Mouse (Mus musculus) limb, embryonic 12.5 days (tissue): ENCODE results near the gene Dtnbp1. TPM values are rescaled to one million over a fixed set of nuclear protein-coding genes. Genes with fewer than 3 reads are reported as not detected.

Experiments used
- ATAC-seq: fragments of 200-750 bp; cut with Nextera tagmentation; 2 replicates; pipeline ENCODE4 v1.8.0; 2017; ENCODE audit warnings: low read depth, moderate TSS enrichment; ENCODE audit not compliant: insufficient number of reproducible peaks, insufficient read depth, low FRiP score, low TSS enrichment
- H3K27ac ChIP-seq: fragments of 300-500 bp; sonication (generic); 2 replicates; pipeline ENCODE4 v1.5.1; 2016; ENCODE audit warnings: mild to moderate bottlenecking, moderate library complexity
- H3K27me3 ChIP-seq: fragments of 300-500 bp; sonication (generic); 2 replicates; pipeline ENCODE4 v1.6.1; 2016; ENCODE audit warnings: mild to moderate bottlenecking, moderate library complexity
- H3K36me3 ChIP-seq: fragments of 300-500 bp; sonication (generic); 2 replicates; pipeline ENCODE4 v1.6.1; 2016; ENCODE audit warnings: mild to moderate bottlenecking, moderate library complexity
- H3K4me1 ChIP-seq: fragments of 300-500 bp; sonication (generic); replicated peaks from 2 replicates; pipeline ENCODE4 v1.6.1; 2016
- H3K4me2 ChIP-seq: fragments of 300-500 bp; sonication (generic); 2 replicates; pipeline ENCODE4 v1.6.1; 2016; ENCODE audit warnings: mild to moderate bottlenecking, moderate library complexity
- H3K4me3 ChIP-seq: fragments of 300-500 bp; sonication (generic); replicated peaks from 2 replicates; pipeline ENCODE4 v1.5.1; 2016; ENCODE audit warnings: mild to moderate bottlenecking
- H3K9ac ChIP-seq: fragments of 300-500 bp; sonication (generic); replicated peaks from 2 replicates; pipeline ENCODE4 v1.6.1; 2016; ENCODE audit warnings: mild to moderate bottlenecking, moderate library complexity
- H3K9me3 ChIP-seq: fragments of 300-500 bp; sonication (generic); 2 replicates; pipeline ENCODE4 v1.6.1; 2016; ENCODE audit warnings: mild to moderate bottlenecking, moderate library complexity
- WGBS: fragments of 180-500 bp; shearing (Covaris S2); methylation state at CpG from one replicate; pipeline ENCODE4 v1.1.7; 2016; 5-methylcytosine and 5-hydroxymethylcytosine counted together
- polyA plus RNA-seq: library from polyadenylated mRNA; unstranded; fragments of >200 nt; fragmentation: Nextera tagmentation; extraction: Ambion mirVana; gene quantifications from 2 replicates; pipeline ENCODE4 v1.2.1, GENCODE M21; 2016

Dtnbp1 gene
- polyA plus RNA-seq, 1 experiment from 2014 or later = 76.2 TPM

DNA sequence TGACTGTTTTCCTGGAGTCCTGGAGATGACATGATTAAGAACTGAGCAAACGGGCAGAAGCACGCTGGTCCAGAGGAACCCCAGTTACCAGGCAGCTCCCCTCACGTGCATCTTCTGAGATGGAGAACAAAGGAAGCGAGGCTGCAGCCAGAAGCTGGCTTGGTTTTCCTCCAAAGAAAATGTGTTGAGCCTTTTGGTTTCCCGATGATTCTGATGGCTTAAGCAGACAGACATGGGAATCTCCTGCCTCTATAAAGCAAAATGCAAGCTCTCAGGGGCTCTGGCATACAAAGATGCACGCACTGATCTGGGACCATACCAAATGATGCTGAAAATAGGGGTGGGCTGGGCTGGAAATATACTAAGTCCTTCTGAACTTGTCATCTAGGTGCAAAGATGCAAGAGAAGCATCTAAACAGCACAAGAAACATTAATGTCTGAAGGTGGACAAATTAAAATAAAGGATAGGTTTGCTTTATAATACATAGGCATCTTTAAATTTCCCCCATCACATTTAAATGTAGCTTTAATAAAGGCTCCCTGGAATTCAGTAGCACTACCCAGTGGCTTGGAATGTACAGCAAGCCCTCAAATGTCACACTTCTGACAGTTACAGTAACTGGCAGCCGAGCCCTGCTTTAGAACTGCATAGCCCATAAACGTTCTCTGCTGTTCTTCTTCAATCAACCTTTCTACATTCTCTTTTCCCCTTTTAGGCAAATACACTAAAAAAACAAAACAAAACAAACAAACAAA, 54.9 kb downstream of the Dtnbp1 start:
- 40% methylated on average over 8 of the region's 8 CpGs for WGBS
- H3K27me3 ChIP-seq = no peaks in the 10 kb centered on the region
- H3K9ac ChIP-seq = no peak overlapping the region; the same call in 1 of the 2 replicates
- peak overlapping the region; percentile 38 for H3K4me2 ChIP-seq
- H3K9me3 ChIP-seq = no peaks in the 10 kb centered on the region
- peaks cover 27% of the 10 kb centered on the region for H3K4me1 ChIP-seq
- no peak for ATAC-seq
- peak overlapping the region; percentile 26 for H3K4me3 ChIP-seq
- peak overlapping the region; percentile 35; the same call in 1 of the 2 replicates for H3K27ac ChIP-seq
- H3K36me3 ChIP-seq = peaks cover 16% of the 10 kb centered on the region; the same call in 1 of the 2 replicates

DNA sequence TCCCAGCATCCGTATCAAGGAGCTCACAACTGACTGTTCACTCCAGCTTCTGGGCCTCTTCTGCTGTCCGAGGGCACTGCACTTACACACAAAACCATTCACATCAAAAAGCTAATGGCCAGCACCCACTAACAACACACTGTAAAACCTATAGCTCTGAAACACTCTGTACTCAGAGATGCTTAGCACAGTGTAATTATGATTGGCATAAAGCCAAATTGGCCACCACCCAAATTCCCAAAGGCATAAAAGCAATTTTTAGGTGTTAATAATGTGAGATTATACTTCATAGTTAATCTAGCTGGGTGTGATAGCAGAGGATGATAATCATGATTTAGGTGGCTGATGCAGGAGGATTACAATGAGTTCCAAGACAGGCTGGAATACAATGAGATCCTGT, 58.3 kb downstream of the Dtnbp1 start:
- H3K36me3 ChIP-seq = 0 out of 2 replicates have a peak, but pooled peaks cover 13% of the 10 kb centered on the region
- 75% methylated on average over 2 of the region's 2 CpGs for WGBS
- no peak overlapping the region for H3K4me3 ChIP-seq
- H3K27ac ChIP-seq = no peak overlapping the region
- no peak overlapping the region for H3K9ac ChIP-seq
- ATAC-seq = no peak
- H3K9me3 ChIP-seq = no peaks in the 10 kb centered on the region
- no peak overlapping the region for H3K4me2 ChIP-seq
- peaks cover 26% of the 10 kb centered on the region for H3K4me1 ChIP-seq
- H3K27me3 ChIP-seq = no peaks in the 10 kb centered on the region

DNA sequence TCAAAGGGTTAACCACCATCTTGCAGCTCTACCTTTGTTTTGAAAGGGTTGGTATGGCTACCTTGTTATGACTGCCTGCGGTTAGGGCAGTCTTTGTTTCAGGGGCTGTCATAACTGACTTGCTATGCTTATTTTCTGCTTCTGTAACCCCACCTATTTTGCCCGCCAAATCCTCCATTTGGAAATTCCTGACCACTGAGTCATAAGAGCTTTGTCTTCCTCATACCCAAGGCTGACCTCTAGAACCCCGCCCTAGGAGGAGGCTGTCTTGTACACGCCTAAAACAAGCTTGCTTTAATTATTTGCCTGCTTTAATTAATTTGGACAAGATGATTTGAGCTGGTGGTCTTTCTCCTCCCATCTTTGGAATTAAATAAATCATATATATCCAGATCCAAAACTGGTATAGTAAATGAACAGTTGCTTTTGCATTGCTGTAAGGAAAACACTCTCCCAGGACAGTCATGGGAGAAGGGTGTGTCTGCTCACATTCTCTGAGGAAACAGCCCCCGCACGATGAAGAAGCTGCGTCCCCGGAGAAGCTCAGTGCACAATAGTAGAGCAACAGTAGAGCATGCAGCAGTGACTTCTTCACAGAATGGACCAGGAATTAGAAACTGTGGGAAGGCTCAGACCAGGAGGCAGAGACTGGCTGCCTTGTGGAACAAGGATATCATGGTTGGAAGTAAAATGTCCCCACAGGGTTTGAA, 62.5 kb downstream of the Dtnbp1 start:
- Histone ChIP-seq H3K36me3 (0 out of 2 replicates have a peak, but pooled peaks cover 15% of the 10 kb centered on the region), H3K4me2 (no peak overlapping the region), H3K4me3 (no peak overlapping the region), H3K9ac (no peak overlapping the region), H3K27ac (no peak overlapping the region), H3K27me3 (no peaks in the 10 kb centered on the region), H3K4me1 (peaks cover 7% of the 10 kb centered on the region), H3K9me3 (no peaks in the 10 kb centered on the region)
- no peak for ATAC-seq
- 87% methylated on average over 8 of the region's 8 CpGs for whole genome bisulfite sequencing

DNA sequence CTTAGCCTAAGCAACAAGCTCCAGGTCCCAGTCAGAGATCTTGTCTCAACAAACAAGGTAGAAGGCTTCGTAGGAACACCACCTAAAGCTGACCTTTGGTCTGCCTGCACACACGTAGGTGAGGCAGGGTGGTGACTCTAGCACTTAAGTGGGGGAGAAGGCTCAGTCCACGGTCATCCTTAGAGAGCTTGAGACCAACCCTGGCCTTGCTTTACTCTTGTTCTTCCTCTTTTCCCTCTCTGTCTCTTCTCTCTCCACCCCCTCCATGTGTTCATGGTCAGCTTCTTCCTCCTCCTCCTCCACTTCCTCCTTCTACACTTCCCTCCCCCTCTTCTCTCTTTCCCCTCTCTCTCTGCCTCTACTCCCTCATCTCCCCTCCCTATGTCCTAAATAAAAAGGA, 64.3 kb downstream of the Dtnbp1 start:
- no peak overlapping the region for H3K27ac ChIP-seq
- 92% methylated on average over 3 of the region's 3 CpGs for WGBS
- no peak for ATAC-seq
- 0 out of 2 replicates have a peak, but pooled peaks cover 2% of the 10 kb centered on the region for H3K36me3 ChIP-seq
- H3K9me3 ChIP-seq = no peaks in the 10 kb centered on the region
- no peak overlapping the region for H3K9ac ChIP-seq
- H3K4me1 ChIP-seq = peaks cover 12% of the 10 kb centered on the region
- no peaks in the 10 kb centered on the region for H3K27me3 ChIP-seq
- H3K4me3 ChIP-seq = no peak overlapping the region
- H3K4me2 ChIP-seq = no peak overlapping the region

DNA sequence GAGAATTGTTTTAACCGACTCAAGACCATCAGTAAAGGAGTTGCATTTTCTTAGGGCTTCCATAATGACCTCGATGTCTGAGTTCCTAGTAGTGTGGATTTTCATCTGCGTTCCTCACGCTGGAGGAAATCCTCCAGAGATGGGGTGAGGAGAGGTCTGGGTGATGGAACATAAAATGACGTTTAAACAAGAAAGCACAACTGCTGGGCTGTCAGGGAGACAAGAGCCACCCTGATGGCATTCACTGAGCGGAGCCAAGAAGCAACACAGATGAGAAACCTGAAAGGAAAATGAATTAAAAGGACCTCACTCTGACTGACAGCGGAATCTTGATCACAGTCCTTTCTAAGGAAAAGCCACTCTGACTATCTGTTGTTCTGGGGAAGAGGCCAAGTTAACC, 68.4 kb downstream of the Dtnbp1 start:
- Histone ChIP-seq H3K27ac (no peak overlapping the region), H3K36me3 (peaks cover 24% of the 10 kb centered on the region; the same call in 1 of the 2 replicates), H3K9ac (no peak overlapping the region), H3K4me1 (peaks cover 12% of the 10 kb centered on the region), H3K9me3 (no peaks in the 10 kb centered on the region), H3K4me2 (no peak overlapping the region), H3K4me3 (no peak overlapping the region), H3K27me3 (no peaks in the 10 kb centered on the region)
- WGBS = 73% methylated on average over 7 of the region's 7 CpGs
- ATAC-seq = no peak

DNA sequence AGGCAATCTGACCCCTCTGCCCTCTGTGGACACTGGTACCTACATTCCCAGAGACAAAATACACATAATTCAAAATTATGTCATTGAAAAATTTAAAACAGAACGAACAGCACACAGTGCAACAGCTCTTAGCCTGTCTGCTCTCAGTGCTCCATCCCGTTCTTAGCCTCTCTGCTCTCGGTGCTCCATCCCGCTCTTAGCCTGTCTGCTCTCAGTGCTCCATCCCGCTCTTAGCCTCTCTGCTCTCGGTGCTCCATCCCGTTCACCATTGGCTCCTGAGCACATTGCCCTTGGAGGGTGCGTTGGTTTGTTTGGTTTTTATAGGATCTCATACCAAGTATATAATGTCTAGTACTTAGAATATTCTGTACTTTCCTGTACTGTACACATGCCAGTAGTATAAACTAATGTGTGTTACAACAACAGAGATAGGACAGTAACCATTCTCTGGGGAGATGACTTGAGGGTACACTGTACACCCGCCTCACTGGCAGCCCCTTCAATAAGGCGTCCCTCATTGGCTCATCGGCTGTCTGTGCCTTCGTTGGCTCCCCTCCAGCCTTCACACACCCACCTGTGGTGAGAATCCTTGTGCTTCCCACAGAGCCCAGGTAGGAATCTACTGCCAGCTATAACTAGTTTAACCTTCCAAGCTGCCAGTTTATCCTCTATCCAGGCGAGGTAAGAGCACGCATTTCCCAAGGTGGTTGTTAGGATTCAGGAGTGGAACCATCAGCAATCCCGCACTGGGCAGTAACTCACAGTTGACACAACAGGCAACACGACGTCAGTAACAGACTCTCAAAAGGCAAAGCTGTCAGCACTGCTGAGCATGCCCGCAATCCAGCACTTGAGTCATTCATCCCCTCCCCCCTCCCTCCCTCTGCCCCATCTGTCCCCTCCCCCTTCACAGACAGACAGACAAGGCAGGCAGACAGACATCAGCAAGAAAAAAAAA, 69.4 kb downstream of the Dtnbp1 start:
- Histone ChIP-seq H3K9me3 (no peaks in the 10 kb centered on the region), H3K4me2 (no peak overlapping the region), H3K27me3 (no peaks in the 10 kb centered on the region), H3K36me3 (peaks cover 24% of the 10 kb centered on the region; the same call in 1 of the 2 replicates), H3K4me3 (no peak overlapping the region), H3K27ac (no peak overlapping the region), H3K4me1 (peaks cover 12% of the 10 kb centered on the region), H3K9ac (no peak overlapping the region)
- no peak for ATAC-seq
- 72% methylated on average over 18 of the region's 18 CpGs for WGBS

DNA sequence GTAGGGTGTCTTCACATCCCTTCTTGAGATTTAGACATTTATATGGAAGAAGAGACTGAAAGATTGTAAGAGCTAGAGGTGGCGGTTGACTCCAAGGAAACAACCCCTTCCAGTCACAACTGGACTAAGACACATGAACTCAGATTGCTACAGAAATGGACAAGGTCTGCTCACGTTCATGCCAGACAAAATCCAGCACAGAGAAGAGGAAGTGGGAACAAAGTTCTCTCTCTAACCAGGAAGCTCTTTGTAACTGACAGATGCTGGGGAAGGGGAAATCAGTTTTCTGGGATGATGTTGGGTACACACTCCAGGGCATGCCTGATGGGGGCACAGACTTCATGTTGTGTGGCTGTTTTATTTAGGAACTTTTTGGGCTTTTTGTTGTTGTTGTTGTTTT, 75.6 kb downstream of the Dtnbp1 start:
- Histone ChIP-seq H3K9ac (no peak overlapping the region), H3K36me3 (peaks cover 82% of the 10 kb centered on the region), H3K27ac (no peak overlapping the region), H3K4me3 (no peak overlapping the region), H3K4me2 (no peak overlapping the region), H3K27me3 (no peaks in the 10 kb centered on the region), H3K9me3 (no peaks in the 10 kb centered on the region), H3K4me1 (no peaks in the 10 kb centered on the region)
- WGBS = 83% methylated on average over 2 of the region's 2 CpGs
- no peak for ATAC-seq

DNA sequence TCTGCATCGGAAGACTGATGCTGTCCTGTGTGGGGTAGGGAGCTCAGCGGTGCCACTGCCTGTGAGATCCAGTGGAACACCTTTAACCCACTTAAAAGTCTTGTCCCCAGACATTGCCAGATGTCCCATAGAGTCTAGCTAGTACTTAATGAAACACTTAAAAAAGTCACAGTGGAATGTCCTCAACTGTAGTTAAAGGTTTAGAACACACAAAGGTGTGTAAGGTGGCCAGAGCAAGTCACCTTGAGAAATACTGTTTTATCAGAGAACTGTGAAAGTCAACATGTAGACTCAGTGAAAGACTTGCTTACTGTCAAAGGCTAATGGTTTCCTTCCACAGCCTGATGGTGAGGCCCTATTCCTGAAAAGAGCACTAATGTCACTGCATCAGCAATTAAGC, 76.8 kb downstream of the Dtnbp1 start:
- 89% methylated on average over 2 of the region's 2 CpGs for WGBS
- peaks cover 83% of the 10 kb centered on the region for H3K36me3 ChIP-seq
- H3K9me3 ChIP-seq = no peaks in the 10 kb centered on the region
- no peak overlapping the region for H3K27ac ChIP-seq
- H3K27me3 ChIP-seq = no peaks in the 10 kb centered on the region
- no peak overlapping the region for H3K4me3 ChIP-seq
- ATAC-seq = no peak
- H3K9ac ChIP-seq = no peak overlapping the region
- no peak overlapping the region for H3K4me2 ChIP-seq
- no peaks in the 10 kb centered on the region for H3K4me1 ChIP-seq

DNA sequence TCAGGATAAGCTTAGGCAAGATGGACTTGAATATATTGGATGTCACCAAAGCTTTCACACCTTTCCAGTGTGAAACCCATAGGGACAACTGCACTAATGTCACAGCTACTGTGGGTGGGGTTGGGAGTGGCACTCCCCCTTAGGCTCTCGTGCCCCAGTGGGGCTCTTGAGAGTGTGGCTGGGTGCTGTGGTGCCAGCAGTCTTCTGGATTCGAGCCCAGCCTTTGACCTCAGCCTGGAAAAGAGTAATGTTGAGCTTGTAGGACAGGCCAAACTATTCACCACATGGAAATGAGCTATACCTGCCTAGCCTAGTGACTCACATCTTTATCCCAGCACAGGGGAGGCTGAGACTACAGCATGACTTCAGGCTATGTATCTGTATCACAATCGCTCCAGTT, 77.9 kb downstream of the Dtnbp1 start:
- no peaks in the 10 kb centered on the region for H3K27me3 ChIP-seq
- H3K4me1 ChIP-seq = no peaks in the 10 kb centered on the region
- H3K4me2 ChIP-seq = no peak overlapping the region
- no peak overlapping the region for H3K27ac ChIP-seq
- no peak overlapping the region for H3K4me3 ChIP-seq
- ATAC-seq = no peak
- H3K9ac ChIP-seq = no peak overlapping the region
- H3K9me3 ChIP-seq = no peaks in the 10 kb centered on the region
- H3K36me3 ChIP-seq = peaks cover 85% of the 10 kb centered on the region
- WGBS = 96% methylated on average over 3 of the region's 3 CpGs

DNA sequence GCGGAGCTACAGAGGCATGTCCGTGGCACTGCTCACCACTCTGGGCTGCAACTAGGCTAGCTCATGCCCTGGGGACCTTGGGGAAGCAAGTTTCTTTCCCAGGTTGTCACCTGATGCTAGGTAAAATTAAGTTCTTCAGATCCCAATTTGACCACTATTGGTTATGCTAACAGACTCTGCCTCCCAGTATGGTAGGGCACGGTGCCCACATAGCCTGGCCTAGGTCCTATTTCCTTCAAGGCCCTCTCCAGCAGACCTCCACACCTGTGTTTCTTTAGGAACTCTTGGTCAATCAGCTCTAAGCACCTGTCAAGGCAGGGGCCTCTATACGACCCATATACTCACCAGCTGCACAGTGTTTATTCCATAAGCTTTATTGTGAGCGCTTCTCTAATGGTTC, 80.2 kb downstream of the Dtnbp1 start:
- Histone ChIP-seq H3K27me3 (no peaks in the 10 kb centered on the region), H3K36me3 (peaks cover 99% of the 10 kb centered on the region), H3K4me3 (no peak overlapping the region), H3K4me1 (no peaks in the 10 kb centered on the region), H3K9ac (no peak overlapping the region), H3K27ac (no peak overlapping the region), H3K4me2 (no peak overlapping the region), H3K9me3 (no peaks in the 10 kb centered on the region)
- 89% methylated on average over 5 of the region's 5 CpGs for WGBS
- no peak for ATAC-seq

DNA sequence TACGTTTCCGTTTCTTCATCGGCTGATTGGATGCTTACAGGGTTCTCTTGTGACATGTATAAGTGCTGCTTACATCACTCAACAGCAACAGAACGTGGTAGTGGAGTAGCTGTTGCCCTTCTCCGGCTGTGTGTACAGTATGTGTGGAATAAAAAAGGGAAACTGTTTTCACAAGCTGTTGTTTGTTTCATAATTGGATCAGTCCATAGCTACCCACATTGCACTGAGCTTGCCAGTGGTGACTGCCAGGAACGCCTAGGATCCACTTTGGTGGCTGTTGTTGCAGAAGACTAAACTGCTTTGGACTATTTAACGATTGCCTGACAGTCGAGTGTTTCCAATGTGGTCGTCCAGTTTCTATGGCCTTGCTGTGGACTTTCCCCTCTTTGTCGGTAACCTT, 80.9 kb downstream of the Dtnbp1 start:
- Histone ChIP-seq H3K27ac (no peak overlapping the region), H3K9me3 (no peaks in the 10 kb centered on the region), H3K36me3 (peaks cover 100% of the 10 kb centered on the region), H3K9ac (no peak overlapping the region), H3K4me2 (no peak overlapping the region), H3K27me3 (no peaks in the 10 kb centered on the region), H3K4me3 (no peak overlapping the region), H3K4me1 (no peaks in the 10 kb centered on the region)
- ATAC-seq = no peak
- 76% methylated on average over 10 of the region's 10 CpGs for WGBS
